Mouse (Mus musculus) bone marrow, adult 2 months (tissue): ENCODE measurements around the gene Immp2l.

Experiments used
- CTCF ChIP-seq: fragments of 200-500 bp; IDR thresholded peaks from 2 replicates; pipeline ENCODE4 v1.5.1; 2011; ENCODE audit warnings: low read length, control low read depth; ENCODE audit not compliant: control insufficient read depth, insufficient read depth
- POLR2A ChIP-seq: fragments of 200-500 bp; IDR thresholded peaks from 2 replicates; pipeline ENCODE4 v1.6.1; 2011; ENCODE audit warnings: low read depth, mild to moderate bottlenecking, control low read depth, low read length, borderline replicate concordance; ENCODE audit not compliant: control insufficient read depth

- TF ChIP-seq CTCF (no peak), POLR2A (no peak)
Measured at GRCm38 (mm10) chr12:41317431-41317830, 293.5 kb downstream of the Immp2l start.
